Mouse (Mus musculus) B cell, adult 62 days (primary cell): ENCODE data around the gene Wasf3. TPM values are rescaled to one million over a fixed set of nuclear protein-coding genes. Genes with fewer than 3 reads are reported as not detected.

ENCODE experiments used
- total RNA-seq: library from RNA; stranded (reverse); gene quantifications from 4 replicates; pipeline ENCODE4 v1.2.4, GENCODE M21; 2023

The Wasf3 gene
- total RNA-seq = not detected in 4 replicates

DNA sequence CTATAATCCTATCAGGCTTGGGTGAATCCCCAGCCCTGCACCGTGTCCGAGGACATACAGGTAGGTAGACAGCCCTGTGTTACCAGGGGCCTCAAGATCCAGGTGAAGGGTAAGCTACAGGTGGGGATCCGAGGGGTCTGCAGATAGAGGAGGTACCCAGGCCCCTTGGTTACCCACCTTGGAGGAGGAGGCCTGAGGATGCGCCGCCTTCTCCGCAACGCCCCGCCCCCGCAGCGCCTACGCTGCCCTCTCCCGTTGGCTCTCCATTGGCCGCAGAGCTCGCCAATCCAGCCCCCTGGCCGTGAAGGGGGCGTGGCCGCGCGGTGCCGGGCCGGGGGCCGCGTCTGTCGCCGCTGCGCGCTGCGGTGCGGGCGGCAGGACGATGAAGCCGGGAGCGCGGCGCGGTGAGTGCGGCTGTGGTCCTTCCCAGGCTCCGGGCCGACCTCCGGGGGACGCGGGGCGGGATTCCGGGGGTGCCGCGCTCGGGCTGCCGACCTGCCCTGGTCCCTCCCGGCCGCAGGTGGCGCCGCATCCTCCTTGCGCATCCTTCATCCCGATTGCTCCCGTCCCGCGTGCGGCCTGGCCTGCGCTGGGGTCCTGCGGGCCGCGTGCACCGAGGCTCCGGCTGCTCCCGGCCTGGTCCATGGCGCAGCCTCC is at the start of gene Wasf3:
Wasf3 (plus strand) TSS at position 51 of the 657 bp plus-strand sequence.

GRCm38 (mm10) chr5:146481665-146482064 is 96.9 kb downstream of the Wasf3 start, which contains the start of gene Gm6408:
Gene Gm6408 (plus strand): TSS chr5:146481965.

GRCm38 (mm10) chr5:146491063-146491462 is 106.3 kb downstream of the Wasf3 start, which contains the start of gene Gm6370:
Gene Gm6370 (plus strand): TSS chr5:146491363.

DNA sequence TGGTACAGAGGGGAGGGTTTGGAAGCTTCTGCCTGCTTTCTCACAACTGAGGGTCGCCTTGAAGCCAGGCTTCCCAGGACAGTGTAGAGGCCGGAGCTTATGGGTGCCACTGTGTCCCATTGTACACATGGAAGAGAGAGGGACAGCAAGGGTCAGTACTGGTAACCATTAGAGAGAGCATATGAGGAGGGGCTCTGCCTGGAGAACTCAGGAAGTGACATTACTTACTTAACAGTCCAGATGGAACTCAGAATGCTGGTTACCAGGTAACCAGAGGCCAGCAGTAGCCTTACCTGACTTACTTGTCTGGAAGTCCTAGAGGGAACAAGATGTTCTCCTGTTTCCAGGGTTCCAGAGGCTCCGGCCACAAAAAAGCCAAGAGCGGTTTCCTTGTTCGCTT is 117.3 kb downstream of the Wasf3 start, which contains the start of gene 4930449I24Rik:
4930449I24Rik (plus strand) TSS at position 301 of the 400 bp plus-strand sequence.

DNA sequence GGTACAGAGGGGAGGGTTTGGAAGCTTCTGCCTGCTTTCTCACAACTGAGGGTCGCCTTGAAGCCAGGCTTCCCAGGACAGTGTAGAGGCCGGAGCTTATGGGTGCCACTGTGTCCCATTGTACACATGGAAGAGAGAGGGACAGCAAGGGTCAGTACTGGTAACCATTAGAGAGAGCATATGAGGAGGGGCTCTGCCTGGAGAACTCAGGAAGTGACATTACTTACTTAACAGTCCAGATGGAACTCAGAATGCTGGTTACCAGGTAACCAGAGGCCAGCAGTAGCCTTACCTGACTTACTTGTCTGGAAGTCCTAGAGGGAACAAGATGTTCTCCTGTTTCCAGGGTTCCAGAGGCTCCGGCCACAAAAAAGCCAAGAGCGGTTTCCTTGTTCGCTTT is 129.0 kb downstream of the Wasf3 start, which contains the start of gene Gm3402:
Gm3402 (plus strand) TSS at position 301 of the 400 bp plus-strand sequence.

Other genes starting within 250 kb of the Wasf3 start
- gene Gm5565, start 224.4 kb upstream of the Wasf3 start, total RNA-seq = not detected in 4 replicates
- gene Gm6309, start 214.3 kb upstream of the Wasf3 start, total RNA-seq = not detected in 4 replicates
- 1.8 to 3.3 TPM (median 2.7 TPM) in 4 replicates for gene 1700001J03Rik, start 199.7 kb upstream of the Wasf3 start, total RNA-seq
- 35.5 to 45.7 TPM (median 43.3 TPM) in 4 replicates for gene Rnf6, start 163.4 kb upstream of the Wasf3 start, total RNA-seq
- 46.1 to 57.4 TPM (median 53.8 TPM) in 4 replicates for gene Cdk8, start 153.8 kb upstream of the Wasf3 start, total RNA-seq
- gene Gm6408, start 97.0 kb downstream of the Wasf3 start, total RNA-seq = not detected in 4 replicates
- gene Gm6370, start 106.4 kb downstream of the Wasf3 start, total RNA-seq = not detected in 4 replicates
- not detected in 4 replicates for gene 4930449I24Rik, start 117.4 kb downstream of the Wasf3 start, total RNA-seq
- gene Gm3402, start 129.1 kb downstream of the Wasf3 start, total RNA-seq = not detected in 4 replicates
- gene Gm3404, start 140.8 kb downstream of the Wasf3 start, total RNA-seq = not detected in 4 replicates
- not detected in 4 replicates for gene Gm3409, start 152.7 kb downstream of the Wasf3 start, total RNA-seq
- gene Gm3415, start 171.2 kb downstream of the Wasf3 start, total RNA-seq = not detected in 4 replicates
- gene Gpr12, start 200.3 kb downstream of the Wasf3 start, total RNA-seq = not detected in 4 replicates